Mouse (Mus musculus) limb, embryonic 14.5 days (tissue): ENCODE results near the gene Fto. TPM values are rescaled to one million over a fixed set of nuclear protein-coding genes. Genes with fewer than 3 reads are reported as not detected.
A peak's percentile ranks its signal among the peaks of the same experiment; 100 is the strongest.

Experiments used
- ATAC-seq: fragments of 200-750 bp; cut with Nextera tagmentation; 2 replicates; pipeline ENCODE4 v1.8.0; 2017; ENCODE audit warnings: low read depth, moderate number of reproducible peaks, moderate TSS enrichment; ENCODE audit not compliant: low FRiP score
- DNase-seq: peaks from one replicate; pipeline ENCODE4 v3.0.0-alpha.2; 2015; ENCODE audit warnings: low spot score
- H3K27ac ChIP-seq: fragments of 300-500 bp; sonication (generic); replicated peaks from 2 replicates; pipeline ENCODE4 v1.5.1; 2014; ENCODE audit warnings: low read depth, mild to moderate bottlenecking, low read length, moderate library complexity, mixed read lengths
- H3K27me3 ChIP-seq: fragments of 300-500 bp; sonication (generic); 2 replicates; pipeline ENCODE4 v1.6.1; 2014; ENCODE audit warnings: low read length, mixed read lengths; ENCODE audit not compliant: control insufficient read depth, insufficient read depth
- H3K36me3 ChIP-seq: fragments of 300-500 bp; sonication (generic); 2 replicates; pipeline ENCODE4 v1.6.1; 2014; ENCODE audit warnings: mild to moderate bottlenecking, low read length, moderate library complexity, mixed read lengths; ENCODE audit not compliant: control insufficient read depth, insufficient read depth
- H3K4me1 ChIP-seq: fragments of 300-500 bp; sonication (generic); 2 replicates; pipeline ENCODE4 v1.6.1; 2014; ENCODE audit warnings: antibody characterized with exemption, low read length, mixed read lengths; ENCODE audit not compliant: control insufficient read depth, insufficient read depth
- H3K4me2 ChIP-seq: fragments of 300-500 bp; sonication (generic); replicated peaks from 2 replicates; pipeline ENCODE4 v1.6.1; 2014; ENCODE audit warnings: low read depth, mild to moderate bottlenecking, low read length, moderate library complexity; ENCODE audit not compliant: severe bottlenecking
- H3K4me3 ChIP-seq: fragments of 300-500 bp; sonication (generic); replicated peaks from 2 replicates; pipeline ENCODE4 v1.5.1; 2014; ENCODE audit warnings: low read length
- H3K9ac ChIP-seq: fragments of 300-500 bp; sonication (generic); 2 replicates; pipeline ENCODE4 v1.6.1; 2014; ENCODE audit warnings: mild to moderate bottlenecking, low read depth, low read length, moderate library complexity; ENCODE audit not compliant: severe bottlenecking
- H3K9me3 ChIP-seq: fragments of 300-500 bp; sonication (generic); 2 replicates; pipeline ENCODE4 v1.6.1; 2016; ENCODE audit warnings: low read length; ENCODE audit not compliant: control insufficient read depth
- POLR2A ChIP-seq: fragments of 200-500 bp; IDR thresholded peaks from 2 replicates; pipeline ENCODE4 v1.8.0; 2012; ENCODE audit warnings: inconsistent platforms, mild to moderate bottlenecking, moderate library complexity, borderline replicate concordance; ENCODE audit not compliant: insufficient read depth, insufficient read length; ENCODE audit errors: extremely low read depth
- WGBS: fragments of 180-500 bp; shearing (Covaris S2); extraction: QIAGEN DNeasy Blood & Tissue Kit; methylation state at CpG from one replicate; pipeline ENCODE4 v1.1.7; 2014; 5-methylcytosine and 5-hydroxymethylcytosine counted together
- polyA plus RNA-seq, 2 experiments: library from polyadenylated mRNA; depleted of rRNA in 1 of 2; stranded (reverse) in 1 of 2; unstranded in 1 of 2; fragments of >200 nt; fragmentation: Nextera tagmentation in 1 of 2; extraction: Ambion mirVana in 1 of 2; gene quantifications; 2 replicates each; pipeline versions ENCODE4 v1.2.1 to v1.2.3; 2012 to 2014

Fto gene
- polyA plus RNA-seq, 2 experiments, result 80.0 to 107 TPM

DNA sequence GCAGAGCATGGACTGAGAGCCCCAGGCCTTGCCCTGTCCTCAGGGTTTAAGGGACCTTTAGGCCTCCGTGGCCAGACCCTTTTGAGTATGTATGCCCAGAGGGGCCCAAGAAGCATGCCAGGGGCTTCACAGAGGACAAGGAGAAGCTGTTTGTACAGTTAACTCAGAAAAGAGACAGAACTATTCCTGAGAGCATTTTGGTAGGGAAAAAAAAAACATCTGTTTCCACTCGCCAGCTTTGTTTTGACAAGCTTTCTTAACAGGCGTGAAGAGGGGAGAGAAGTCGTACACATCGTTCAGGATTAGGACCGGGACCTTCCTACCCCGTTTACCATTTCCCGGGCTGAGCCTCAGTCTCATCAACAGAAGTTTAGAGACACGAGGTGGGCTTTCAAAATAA lies 335.5 kb downstream of the Fto start:
- DNase-seq, result peak; percentile 14
- TF ChIP-seq POLR2A, result no peak
- Histone ChIP-seq H3K27me3 (0 out of 2 replicates have a peak, but pooled peaks cover 8% of the 10 kb centered on the region), H3K27ac (no peak overlapping the region), H3K4me1 (peaks cover 11% of the 10 kb centered on the region), H3K9me3 (no peaks in the 10 kb centered on the region), H3K4me3 (no peak overlapping the region), H3K36me3 (no peaks in the 10 kb centered on the region), H3K9ac (no peak overlapping the region), H3K4me2 (no peak overlapping the region)
- 9% methylated on average over 9 of the region's 9 CpGs for WGBS
- ATAC-seq, result no peak

DNA sequence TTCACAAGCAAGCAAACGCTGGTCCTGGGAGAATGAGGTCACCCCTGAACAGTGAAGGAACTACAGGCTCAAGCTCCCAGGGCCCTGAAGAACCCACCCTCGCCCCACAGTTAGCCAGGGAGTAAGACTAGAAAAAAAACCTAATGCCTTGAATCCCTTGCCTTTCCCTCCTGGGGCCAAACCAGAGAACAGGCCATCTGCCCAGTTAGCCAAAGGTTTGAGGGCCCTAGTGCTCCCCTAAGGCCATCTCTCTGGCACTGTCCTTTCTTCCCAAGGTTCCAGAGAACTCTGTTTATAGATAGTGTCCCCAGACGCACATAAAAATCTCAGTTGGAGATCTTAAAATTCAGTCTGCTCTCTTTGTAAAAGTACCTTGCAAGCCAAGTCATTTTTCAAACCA lies 340.2 kb downstream of the Fto start:
- no peak for TF ChIP-seq POLR2A
- no peaks in the 10 kb centered on the region for H3K36me3 ChIP-seq
- peaks cover 2% of the 10 kb centered on the region for H3K4me1 ChIP-seq
- no peak for ATAC-seq
- no peak overlapping the region for H3K4me2 ChIP-seq
- H3K9me3 ChIP-seq, result no peaks in the 10 kb centered on the region
- no peak overlapping the region for H3K4me3 ChIP-seq
- no peak for DNase-seq
- no peaks in the 10 kb centered on the region for H3K27me3 ChIP-seq
- no peak overlapping the region for H3K9ac ChIP-seq
- 39% methylated on average over 3 of the region's 3 CpGs for WGBS
- no peak overlapping the region for H3K27ac ChIP-seq

DNA sequence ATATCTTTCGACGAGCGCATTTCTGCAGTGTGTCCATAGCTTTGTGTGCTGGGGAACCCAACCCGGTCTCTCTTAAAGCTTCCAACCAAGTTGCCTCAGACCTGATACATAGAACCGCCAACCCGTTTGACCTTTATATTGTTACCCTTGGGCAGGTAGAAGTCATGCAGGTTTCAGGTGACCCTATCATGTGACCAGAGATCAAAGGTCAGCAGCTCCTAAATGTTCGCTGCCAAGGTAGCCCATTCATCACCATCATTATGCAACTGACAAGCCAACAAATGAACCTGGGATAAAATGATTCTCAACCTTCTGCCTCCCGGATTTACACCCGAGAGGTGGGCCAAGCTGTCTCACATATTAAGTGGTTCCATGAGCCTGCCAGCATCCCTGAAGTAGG lies 344.1 kb downstream of the Fto start:
- Histone ChIP-seq H3K27ac (no peak overlapping the region), H3K4me2 (no peak overlapping the region), H3K4me3 (no peak overlapping the region), H3K36me3 (no peaks in the 10 kb centered on the region), H3K27me3 (no peaks in the 10 kb centered on the region), H3K4me1 (no peaks in the 10 kb centered on the region; the same call in 1 of the 2 replicates), H3K9ac (no peak overlapping the region), H3K9me3 (no peaks in the 10 kb centered on the region)
- ATAC-seq (no peak), DNase-seq (no peak)
- no peak for TF ChIP-seq POLR2A
- 85% methylated on average over 9 of the region's 9 CpGs for whole genome bisulfite sequencing

DNA sequence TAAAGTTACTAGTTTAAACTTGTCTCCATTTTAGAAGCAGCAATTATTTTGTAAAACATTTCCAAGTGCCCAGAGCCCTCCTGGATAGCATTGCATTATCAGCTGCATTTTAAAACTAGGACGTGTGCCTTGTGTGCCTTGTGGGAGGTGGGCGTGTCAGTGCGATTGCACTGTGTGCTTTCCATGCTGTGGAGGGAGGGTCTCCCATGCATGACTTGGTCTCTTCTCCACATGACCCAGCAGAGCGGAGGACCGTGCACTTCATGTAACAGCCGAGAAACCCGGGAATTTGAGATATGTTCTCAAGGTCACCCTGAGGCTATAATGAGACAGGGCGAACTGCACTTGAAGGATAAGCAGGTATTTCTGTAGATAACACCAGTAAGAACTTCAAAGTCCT lies 347.6 kb downstream of the Fto start:
- Histone ChIP-seq H3K4me3 (no peak overlapping the region), H3K36me3 (no peaks in the 10 kb centered on the region), H3K27ac (no peak overlapping the region), H3K27me3 (no peaks in the 10 kb centered on the region), H3K4me2 (no peak overlapping the region), H3K9me3 (no peaks in the 10 kb centered on the region), H3K4me1 (no peaks in the 10 kb centered on the region), H3K9ac (no peak overlapping the region)
- DNase-seq (no peak), ATAC-seq (no peak)
- 78% methylated on average over 8 of the region's 8 CpGs for WGBS
- TF ChIP-seq POLR2A, result no peak

DNA sequence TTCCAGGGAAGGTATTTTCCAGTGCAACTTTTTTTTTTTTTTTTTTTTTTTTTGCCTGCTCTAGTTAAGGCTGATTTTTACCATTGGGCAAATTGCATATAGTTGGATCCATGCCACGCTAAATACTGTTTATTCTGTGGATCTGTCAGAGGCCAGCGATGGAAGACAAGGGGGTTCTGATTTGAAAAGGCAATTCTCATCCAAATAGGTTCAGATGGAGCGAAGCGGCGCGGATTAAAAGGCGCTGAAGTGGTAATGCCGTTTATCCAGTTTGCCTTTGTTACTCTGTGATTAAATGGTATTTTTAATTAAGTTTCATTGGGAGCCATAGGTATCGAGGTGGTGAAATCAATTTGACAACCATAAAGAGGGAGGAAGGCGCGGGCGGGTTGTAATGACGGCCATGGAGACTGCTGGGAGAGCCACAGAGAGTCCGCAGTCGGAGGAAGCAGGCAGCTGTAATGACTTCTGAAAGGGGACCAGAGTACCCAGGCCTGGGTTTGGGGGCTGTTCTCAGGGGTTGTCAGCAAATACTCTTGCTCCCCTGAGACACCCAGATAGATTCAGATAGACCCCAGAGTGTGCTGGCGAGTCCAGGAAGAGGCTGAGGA lies 356.2 kb downstream of the Fto start:
- 81% methylated on average over 16 of the region's 16 CpGs for WGBS
- no peak for ATAC-seq
- no peak for TF ChIP-seq POLR2A

More for the DNA sequence above, 356.2 kb downstream of the Fto start:
- H3K9me3 ChIP-seq, result no peaks in the 10 kb centered on the region
- H3K4me3 ChIP-seq, result no peak overlapping the region
- DNase-seq, result no peak
- no peak overlapping the region for H3K4me2 ChIP-seq
- peaks cover 18% of the 10 kb centered on the region; the same call in 1 of the 2 replicates for H3K36me3 ChIP-seq
- 0 out of 2 replicates have a peak, but pooled peaks cover 9% of the 10 kb centered on the region for H3K27me3 ChIP-seq
- H3K27ac ChIP-seq, result no peak overlapping the region
- H3K9ac ChIP-seq, result no peak overlapping the region
- no peaks in the 10 kb centered on the region for H3K4me1 ChIP-seq
